Mouse (Mus musculus): Measurements from ENCODE around the gene Dnm2. TPM values are rescaled to one million over a fixed set of nuclear protein-coding genes. Genes with fewer than 3 reads are reported as not detected.

Dnm2 gene
- polyA plus RNA-seq (2015; fragmentation: Nextera tagmentation; extraction: Ambion mirVana), result 50.4 and 52.2 TPM in 2 replicates

DNA sequence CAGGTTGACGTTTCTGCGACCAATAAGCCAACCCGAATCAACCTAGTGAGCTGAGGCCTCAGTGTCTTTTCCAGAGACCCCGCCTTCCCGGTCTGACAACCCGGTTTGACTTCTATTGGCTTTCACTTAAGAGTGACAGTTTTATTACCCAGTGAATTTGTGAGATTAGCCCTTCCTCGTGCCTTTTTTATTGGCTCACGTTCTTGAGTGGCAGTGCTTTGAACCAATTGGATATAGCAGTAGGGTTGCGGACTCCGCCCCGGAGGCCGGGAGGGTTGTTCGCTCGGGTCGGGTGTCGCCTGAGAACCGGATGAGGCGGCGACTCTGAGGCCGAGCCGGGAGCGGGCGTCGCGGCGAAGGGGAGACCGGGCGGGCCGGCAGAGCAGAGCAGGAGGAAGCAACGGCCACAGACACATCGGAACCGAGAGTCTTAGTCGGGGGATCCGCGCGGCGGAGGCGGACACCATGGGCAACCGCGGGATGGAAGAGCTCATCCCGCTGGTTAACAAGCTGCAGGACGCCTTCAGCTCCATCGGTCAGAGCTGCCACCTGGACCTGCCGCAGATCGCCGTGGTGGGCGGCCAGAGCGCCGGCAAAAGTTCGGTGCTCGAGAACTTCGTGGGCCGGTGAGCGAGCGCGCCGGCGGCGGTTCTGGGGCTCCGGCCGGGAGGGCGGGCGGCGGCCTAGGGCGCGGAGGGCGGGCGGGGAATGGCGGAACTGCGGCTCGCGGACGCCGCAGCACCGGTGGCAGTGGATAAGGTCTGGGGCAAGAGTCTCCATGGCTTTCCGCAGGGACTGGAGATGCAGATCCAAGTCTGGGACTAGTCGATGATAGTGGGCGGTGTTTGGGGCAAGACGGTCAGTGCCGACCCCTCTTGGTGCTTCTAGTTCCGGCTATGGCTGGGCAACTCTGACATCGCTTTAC lies at the start of gene Dnm2:
Gene Dnm2, plus strand, starts transcription at position 278 of the 925 bp plus-strand sequence.

DNA sequence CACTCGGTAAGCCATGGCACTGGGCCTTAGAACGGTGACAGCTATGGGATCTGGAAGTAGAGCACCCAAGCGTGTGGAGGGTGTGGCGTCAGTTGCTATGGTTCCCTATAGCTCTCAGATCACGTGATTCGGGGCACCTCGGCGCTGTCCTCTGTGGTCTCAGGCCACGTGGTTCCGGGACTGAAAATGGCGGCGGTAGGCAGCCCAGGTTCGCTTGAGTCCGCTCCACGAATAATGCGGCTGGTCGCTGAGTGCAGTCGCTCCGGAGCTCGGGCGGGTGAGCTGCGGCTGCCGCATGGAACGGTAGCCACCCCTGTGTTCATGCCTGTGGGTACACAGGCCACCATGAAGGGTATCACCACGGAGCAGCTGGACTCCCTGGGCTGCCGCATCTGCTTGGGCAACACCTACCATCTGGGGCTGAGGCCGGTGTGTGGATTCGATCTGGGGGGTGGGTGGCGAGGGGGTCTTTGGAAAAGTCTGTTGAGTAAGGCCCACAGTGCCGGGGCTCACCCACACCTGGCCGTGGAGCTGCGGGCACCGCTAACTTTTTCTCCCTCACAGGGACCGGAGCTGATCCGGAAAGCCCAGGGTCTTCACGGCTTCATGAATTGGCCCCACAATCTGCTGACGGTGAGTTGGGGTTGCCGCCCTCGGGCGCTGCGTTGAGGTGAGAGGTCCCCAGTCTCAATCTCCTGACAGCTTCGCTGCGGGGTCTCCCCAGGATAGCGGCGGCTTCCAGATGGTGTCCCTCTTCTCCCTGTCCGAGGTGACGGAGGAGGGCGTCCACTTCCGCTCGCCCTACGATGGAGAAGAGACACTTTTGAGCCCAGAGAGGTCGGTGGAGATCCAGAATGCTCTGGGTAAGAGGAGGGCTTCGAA lies 12.8 kb upstream of the Dnm2 start, which contains the start of gene Qtrt1:
Gene Qtrt1, plus strand, starts transcription at position 169 of the 882 bp plus-strand sequence.

DNA sequence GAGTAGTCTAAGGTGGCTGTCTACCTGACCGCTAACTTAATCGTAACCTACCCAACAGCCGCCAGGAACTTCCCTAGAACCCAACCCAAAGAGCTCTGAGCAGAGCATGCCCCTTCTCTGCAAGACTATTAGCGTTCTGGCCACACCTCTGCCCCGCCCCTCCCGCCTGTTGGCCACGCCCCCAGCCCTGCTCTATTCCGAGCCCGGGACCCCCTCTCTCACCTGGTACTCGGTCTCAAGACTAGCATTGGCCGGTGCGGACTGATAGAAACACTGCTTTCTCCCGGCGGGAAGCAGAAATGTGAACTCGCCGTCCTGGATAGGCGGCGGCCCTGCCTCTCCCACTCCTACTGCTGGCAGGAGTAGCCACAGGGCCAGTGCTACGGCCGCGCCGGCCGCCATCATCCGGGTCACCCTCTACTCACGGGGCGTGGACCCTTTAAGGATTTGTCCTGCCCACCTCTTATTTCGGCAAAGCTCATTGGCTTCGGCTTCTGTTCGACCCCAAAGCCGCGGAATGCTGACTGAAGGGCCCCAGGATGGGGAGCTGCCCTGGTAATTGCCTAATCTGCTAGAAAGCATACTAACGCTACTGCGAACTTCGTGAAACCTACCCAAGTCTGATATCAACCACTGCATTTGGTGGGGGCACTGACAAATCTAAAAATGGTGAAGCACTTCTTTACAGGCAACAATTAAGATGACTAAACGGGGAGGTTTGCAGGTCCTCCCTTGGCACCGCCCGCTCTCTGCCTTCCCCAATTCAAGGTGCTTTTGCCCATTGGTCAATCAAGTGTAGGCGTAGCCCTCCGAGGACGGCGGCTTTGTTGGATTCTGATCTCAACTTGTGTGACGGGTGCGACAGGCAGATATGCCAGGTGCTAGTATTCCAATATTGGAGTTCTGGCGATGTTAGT lies 85.3 kb downstream of the Dnm2 start, which contains the start of gene Tmed1:
Gene Tmed1, minus strand, starts transcription at position 481 of the 917 bp plus-strand sequence.

DNA sequence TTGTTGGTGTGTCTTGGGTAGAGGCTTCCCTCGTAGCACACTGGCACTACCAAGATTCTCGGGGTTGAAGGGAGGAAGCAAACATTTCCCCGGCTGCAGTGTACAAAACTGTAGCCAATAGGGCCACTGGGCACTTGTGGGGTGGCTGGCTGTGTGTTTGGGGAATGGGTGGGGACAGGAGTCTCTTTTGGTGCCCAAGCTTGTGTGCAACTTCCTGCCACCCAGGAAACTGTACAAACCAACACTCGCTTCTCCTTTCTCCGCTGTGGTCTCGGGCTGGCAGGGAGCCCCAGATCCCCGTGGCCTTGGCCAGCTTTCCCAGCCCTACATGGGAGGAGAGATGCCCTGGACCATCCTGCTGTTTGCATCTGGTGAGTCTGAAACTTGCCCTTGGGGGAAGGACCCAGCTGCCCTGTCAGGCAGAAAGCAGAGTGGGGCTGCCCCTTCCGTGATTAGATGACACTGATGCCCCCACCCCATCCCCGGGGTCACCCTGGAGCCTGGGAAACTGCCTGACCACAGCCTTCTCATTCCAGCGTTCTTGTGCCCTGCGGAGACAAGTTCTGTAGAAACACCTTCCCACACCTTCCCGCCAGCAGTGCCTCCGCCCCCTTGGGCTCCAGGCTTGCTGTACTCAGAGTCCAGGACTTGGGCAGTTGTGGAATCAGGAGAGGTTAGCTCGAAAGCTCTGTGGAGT lies 101.4 kb downstream of the Dnm2 start, which contains the start of gene AB124611:
Gene AB124611, plus strand, starts transcription at position 240 of the 697 bp plus-strand sequence.

DNA sequence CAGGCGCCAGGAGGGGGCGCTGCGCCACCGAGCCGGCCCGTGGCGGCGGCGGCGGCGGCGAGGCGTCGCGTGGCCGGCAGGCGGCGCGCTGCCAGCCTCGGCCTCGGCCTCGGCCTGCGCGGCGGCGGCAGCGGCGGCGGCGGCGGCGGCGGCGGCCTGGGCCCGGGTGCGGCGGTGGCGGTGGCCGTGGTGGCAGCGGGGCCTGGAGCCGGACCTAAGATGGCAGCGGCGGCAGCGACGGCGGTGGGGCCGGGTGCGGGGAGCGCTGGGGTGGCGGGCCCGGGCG lies 122.0 kb downstream of the Dnm2 start, which contains the start of gene Carm1:
Gene Carm1, plus strand, starts transcription at position 106 of the 286 bp plus-strand sequence.

Small RNA genes lying within 50 kb of the gene (microRNA-seq; reads per million reads assigned to microRNA genes)
- gene Mir199a-1, result 6.8 to 7.2 reads per million in 2 experiments

Other genes starting within 250 kb of the Dnm2 start
- 53.3 and 55.3 TPM in 2 replicates for gene Keap1, start 185.5 kb upstream of the Dnm2 start, polyA plus RNA-seq (2015; fragmentation: Nextera tagmentation; extraction: Ambion mirVana)
- gene S1pr5, start 176.5 kb upstream of the Dnm2 start, polyA plus RNA-seq (2015; fragmentation: Nextera tagmentation; extraction: Ambion mirVana), result 0.09 and 0.57 TPM in 2 replicates
- 29.1 and 32.1 TPM in 2 replicates for gene Atg4d, start 159.6 kb upstream of the Dnm2 start, polyA plus RNA-seq (2015; fragmentation: Nextera tagmentation; extraction: Ambion mirVana)
- 7.5 and 9.2 TPM in 2 replicates for gene Kri1, start 136.9 kb upstream of the Dnm2 start, polyA plus RNA-seq (2015; fragmentation: Nextera tagmentation; extraction: Ambion mirVana)
- gene Cdkn2d, start 133.5 kb upstream of the Dnm2 start, polyA plus RNA-seq (2015; fragmentation: Nextera tagmentation; extraction: Ambion mirVana), result 51.6 and 53.4 TPM in 2 replicates
- gene Ap1m2, start 112.6 kb upstream of the Dnm2 start, polyA plus RNA-seq (2015; fragmentation: Nextera tagmentation; extraction: Ambion mirVana), result 0.83 TPM in 1 of 2 replicates, not detected in the other
- 94.4 and 107 TPM in 2 replicates for gene Slc44a2, start 104.2 kb upstream of the Dnm2 start, polyA plus RNA-seq (2015; fragmentation: Nextera tagmentation; extraction: Ambion mirVana)
- 48.0 and 52.6 TPM in 2 replicates for gene Ilf3, start 57.0 kb upstream of the Dnm2 start, polyA plus RNA-seq (2015; fragmentation: Nextera tagmentation; extraction: Ambion mirVana)
- gene Qtrt1, start 13.1 kb upstream of the Dnm2 start, polyA plus RNA-seq (2015; fragmentation: Nextera tagmentation; extraction: Ambion mirVana), result 17.6 and 18.9 TPM in 2 replicates
- 79.0 and 80.6 TPM in 2 replicates for gene Tmed1, start 85.3 kb downstream of the Dnm2 start, polyA plus RNA-seq (2015; fragmentation: Nextera tagmentation; extraction: Ambion mirVana)
- gene AB124611, start 101.3 kb downstream of the Dnm2 start, polyA plus RNA-seq (2015; fragmentation: Nextera tagmentation; extraction: Ambion mirVana), result 2.9 and 3.2 TPM in 2 replicates
- 15.5 and 20.1 TPM in 2 replicates for gene Carm1, start 122.0 kb downstream of the Dnm2 start, polyA plus RNA-seq (2015; fragmentation: Nextera tagmentation; extraction: Ambion mirVana)
- 39.2 and 39.3 TPM in 2 replicates for gene Timm29, start 167.8 kb downstream of the Dnm2 start, polyA plus RNA-seq (2015; fragmentation: Nextera tagmentation; extraction: Ambion mirVana)
- 9.8 and 10.2 TPM in 2 replicates for gene Yipf2, start 167.9 kb downstream of the Dnm2 start, polyA plus RNA-seq (2015; fragmentation: Nextera tagmentation; extraction: Ambion mirVana)
- gene Smarca4, start 191.3 kb downstream of the Dnm2 start, polyA plus RNA-seq (2015; fragmentation: Nextera tagmentation; extraction: Ambion mirVana), result 20.4 and 22.7 TPM in 2 replicates